Mouse (Mus musculus) cortical plate, adult 2 months (tissue): ENCODE measurements at regions not wholly inside any gene's neighbourhood (a gene's known extent, or its start where the extent isn't known, plus 50 kb on each side); places are given as distances from the start of the nearest gene placed in this dataset.

Experiments
- CTCF ChIP-seq: fragments of 200-500 bp; IDR thresholded peaks from 2 replicates; pipeline ENCODE4 v1.5.1; 2011; ENCODE audit warnings: mild to moderate bottlenecking, control low read depth, low read length; ENCODE audit not compliant: insufficient read depth; ENCODE audit errors: extremely low read depth
- POLR2A ChIP-seq: fragments of 200-500 bp; IDR thresholded peaks from 2 replicates; pipeline ENCODE4 v1.6.1; 2011; ENCODE audit warnings: mild to moderate bottlenecking, low read length, control low read depth; ENCODE audit not compliant: insufficient read depth; ENCODE audit errors: extremely low read depth

GRCm38 (mm10) chr10:91719561-91720371, 538.7 kb upstream of the Tmpo start:
- TF ChIP-seq CTCF (no peak), POLR2A (no peak)
